Mouse (Mus musculus) forebrain, embryonic 13.5 days (tissue): ENCODE results near the gene Speg. TPM values are rescaled to one million over a fixed set of nuclear protein-coding genes. Genes with fewer than 3 reads are reported as not detected.
A peak's percentile ranks its signal among the peaks of the same experiment; 100 is the strongest.

ENCODE experiments used
- ATAC-seq: fragments of 200-750 bp; cut with Nextera tagmentation; 2 replicates; pipeline ENCODE4 v1.8.0; 2017
- H3K27ac ChIP-seq: fragments of 300-500 bp; sonication (generic); 2 replicates; pipeline ENCODE4 v1.5.1; 2015; ENCODE audit warnings: inconsistent platforms, mild to moderate bottlenecking, moderate library complexity
- H3K27me3 ChIP-seq: fragments of 300-500 bp; sonication (generic); 2 replicates; pipeline ENCODE4 v1.6.1; 2015; ENCODE audit warnings: mild to moderate bottlenecking, inconsistent platforms
- H3K36me3 ChIP-seq: fragments of 300-500 bp; sonication (generic); 2 replicates; pipeline ENCODE4 v1.6.1; 2015; ENCODE audit warnings: mild to moderate bottlenecking, inconsistent platforms; ENCODE audit not compliant: poor library complexity, severe bottlenecking
- H3K4me1 ChIP-seq: fragments of 300-500 bp; sonication (generic); 2 replicates; pipeline ENCODE4 v1.6.1; 2015; ENCODE audit warnings: inconsistent platforms
- H3K4me2 ChIP-seq: fragments of 300-500 bp; sonication (generic); 2 replicates; pipeline ENCODE4 v1.6.1; 2015; ENCODE audit warnings: inconsistent platforms, mild to moderate bottlenecking, moderate library complexity
- H3K4me3 ChIP-seq: fragments of 300-500 bp; sonication (generic); 2 replicates; pipeline ENCODE4 v1.5.1; 2015; ENCODE audit warnings: mild to moderate bottlenecking, inconsistent platforms
- H3K9ac ChIP-seq: fragments of 300-500 bp; sonication (generic); 2 replicates; pipeline ENCODE4 v1.6.1; 2015; ENCODE audit warnings: mild to moderate bottlenecking, inconsistent platforms
- H3K9me3 ChIP-seq: fragments of 300-500 bp; sonication (generic); replicated peaks from 2 replicates; pipeline ENCODE4 v1.6.1; 2016; ENCODE audit warnings: inconsistent platforms
- WGBS: fragments of 180-500 bp; shearing (Covaris S2); methylation state at CpG from one replicate; pipeline ENCODE4 v1.1.7; 2015; 5-methylcytosine and 5-hydroxymethylcytosine counted together
- polyA plus RNA-seq: library from polyadenylated mRNA; unstranded; fragments of >200 nt; fragmentation: Nextera tagmentation; extraction: Ambion mirVana; gene quantifications from 2 replicates; pipeline ENCODE4 v1.2.1, GENCODE M21; 2015

Speg gene
- polyA plus RNA-seq, 1 experiment from 2014 or later: 7.6 TPM

- peaks cover 53% of the 10 kb centered on the region for H3K4me1 ChIP-seq
- H3K9ac ChIP-seq: peak overlapping the region; percentile 30; the same call in 1 of the 2 replicates
- no peak overlapping the region for H3K27ac ChIP-seq
- H3K4me3 ChIP-seq: no peak overlapping the region
- H3K36me3 ChIP-seq: no peaks in the 10 kb centered on the region
- no peak for ATAC-seq
- H3K4me2 ChIP-seq: no peak overlapping the region; the same call in 1 of the 2 replicates
- H3K9me3 ChIP-seq: no peaks in the 10 kb centered on the region
- H3K27me3 ChIP-seq: peaks cover 75% of the 10 kb centered on the region
- WGBS: 73% methylated on average over 20 of the region's 20 CpGs
Measured at GRCm38 (mm10) chr1:75385142-75385730, 10.1 kb downstream of the Speg start.

GRCm38 (mm10) chr1:75386149-75386548 is 11.1 kb downstream of the Speg start:
- no peak for ATAC-seq

GRCm38 (mm10) chr1:75387469-75387928 is 12.4 kb downstream of the Speg start:
- H3K4me2 ChIP-seq: peak overlapping the region; percentile 58
- 14% methylated on average over 7 of the region's 7 CpGs for WGBS
- H3K9ac ChIP-seq: peak overlapping the region; percentile 50; the same call in 1 of the 2 replicates
- no peaks in the 10 kb centered on the region for H3K9me3 ChIP-seq
- no peak overlapping the region for H3K27ac ChIP-seq
- ATAC-seq: no peak
- peak overlapping the region; percentile 34; the same call in 1 of the 2 replicates for H3K4me3 ChIP-seq
- H3K27me3 ChIP-seq: peaks cover 81% of the 10 kb centered on the region
- H3K36me3 ChIP-seq: no peaks in the 10 kb centered on the region
- peaks cover 40% of the 10 kb centered on the region for H3K4me1 ChIP-seq

More at GRCm38 (mm10) chr1:75386149-75386548, 11.1 kb downstream of the Speg start:
- Histone ChIP-seq H3K4me3 (no peak overlapping the region), H3K9ac (peak overlapping the region; percentile 16; the same call in 1 of the 2 replicates), H3K27me3 (peaks cover 78% of the 10 kb centered on the region), H3K4me2 (0 out of 2 replicates have a peak overlapping the region, but pooled peaks have one; percentile 7), H3K9me3 (no peaks in the 10 kb centered on the region), H3K36me3 (no peaks in the 10 kb centered on the region), H3K4me1 (peaks cover 49% of the 10 kb centered on the region), H3K27ac (no peak overlapping the region)
- WGBS: 31% methylated on average over 4 of the region's 4 CpGs

GRCm38 (mm10) chr1:75387929-75388897 is 13.1 kb downstream of the Speg start:
- no peak overlapping the region for H3K27ac ChIP-seq
- WGBS: 2% methylated on average over 91 of the region's 94 CpGs
- H3K27me3 ChIP-seq: peaks cover 74% of the 10 kb centered on the region
- H3K4me3 ChIP-seq: peak overlapping the region; percentile 34
- no peak for ATAC-seq
- H3K4me1 ChIP-seq: peaks cover 40% of the 10 kb centered on the region
- H3K9me3 ChIP-seq: no peaks in the 10 kb centered on the region
- H3K9ac ChIP-seq: peak overlapping the region; percentile 50
- H3K36me3 ChIP-seq: no peaks in the 10 kb centered on the region
- H3K4me2 ChIP-seq: peak overlapping the region; percentile 58

- ATAC-seq: no peak
- WGBS: 20% methylated on average over 23 of the region's 23 CpGs
- peak overlapping the region; percentile 50; the same call in 1 of the 2 replicates for H3K9ac ChIP-seq
Measured at GRCm38 (mm10) chr1:75388898-75389515, 13.9 kb downstream of the Speg start.

GRCm38 (mm10) chr1:75393139-75393538 is 18.0 kb downstream of the Speg start:
- no peak overlapping the region for H3K4me3 ChIP-seq
- peaks cover 20% of the 10 kb centered on the region for H3K4me1 ChIP-seq
- 51% methylated on average over 9 of the region's 9 CpGs for WGBS
- no peaks in the 10 kb centered on the region for H3K36me3 ChIP-seq
- H3K27me3 ChIP-seq: peaks cover 31% of the 10 kb centered on the region
- H3K27ac ChIP-seq: peak overlapping the region; percentile 55; the same call in 1 of the 2 replicates
- no peak for ATAC-seq
- H3K9me3 ChIP-seq: no peaks in the 10 kb centered on the region
- H3K4me2 ChIP-seq: no peak overlapping the region
- H3K9ac ChIP-seq: no peak overlapping the region

More at GRCm38 (mm10) chr1:75388898-75389515, 13.9 kb downstream of the Speg start:
- H3K36me3 ChIP-seq: no peaks in the 10 kb centered on the region
- H3K4me2 ChIP-seq: peak overlapping the region; percentile 58
- peaks cover 70% of the 10 kb centered on the region for H3K27me3 ChIP-seq
- peak overlapping the region; percentile 34 for H3K4me3 ChIP-seq
- H3K9me3 ChIP-seq: no peaks in the 10 kb centered on the region
- H3K4me1 ChIP-seq: peaks cover 48% of the 10 kb centered on the region
- H3K27ac ChIP-seq: no peak overlapping the region

- no peaks in the 10 kb centered on the region for H3K36me3 ChIP-seq
- H3K27me3 ChIP-seq: peaks cover 24% of the 10 kb centered on the region
- peaks cover 20% of the 10 kb centered on the region for H3K4me1 ChIP-seq
- WGBS: 82% methylated on average over 3 of the region's 3 CpGs
- H3K4me2 ChIP-seq: no peak overlapping the region
- ATAC-seq: no peak
- H3K4me3 ChIP-seq: no peak overlapping the region
- no peaks in the 10 kb centered on the region for H3K9me3 ChIP-seq
- peak overlapping the region; percentile 55 for H3K27ac ChIP-seq
- 0 out of 2 replicates have a peak overlapping the region, but pooled peaks have one; percentile 36 for H3K9ac ChIP-seq
Measured at GRCm38 (mm10) chr1:75393846-75394245, 18.7 kb downstream of the Speg start.

- ATAC-seq: peak; percentile 67
- H3K4me2 ChIP-seq: no peak overlapping the region
- no peaks in the 10 kb centered on the region for H3K36me3 ChIP-seq
- H3K4me1 ChIP-seq: peaks cover 28% of the 10 kb centered on the region
- peak overlapping the region; percentile 59 for H3K27ac ChIP-seq
- H3K9me3 ChIP-seq: no peaks in the 10 kb centered on the region
- H3K27me3 ChIP-seq: no peaks in the 10 kb centered on the region
- 13% methylated on average over 9 of the region's 9 CpGs for WGBS
- no peak overlapping the region for H3K9ac ChIP-seq
- H3K4me3 ChIP-seq: no peak overlapping the region
Measured at GRCm38 (mm10) chr1:75398761-75399402, 23.8 kb downstream of the Speg start.

GRCm38 (mm10) chr1:75399755-75400492 is 24.8 kb downstream of the Speg start:
- H3K9ac ChIP-seq: peak overlapping the region; percentile 32
- H3K36me3 ChIP-seq: peaks cover 2% of the 10 kb centered on the region; the same call in 1 of the 2 replicates
- 5% methylated on average over 14 of the region's 15 CpGs for WGBS
- peak overlapping the region; percentile 46 for H3K4me2 ChIP-seq
- no peaks in the 10 kb centered on the region for H3K27me3 ChIP-seq
- peaks cover 26% of the 10 kb centered on the region for H3K4me1 ChIP-seq
- H3K9me3 ChIP-seq: no peaks in the 10 kb centered on the region
- peak; percentile 61 for ATAC-seq
- no peak overlapping the region for H3K4me3 ChIP-seq
- H3K27ac ChIP-seq: peak overlapping the region; percentile 59

GRCm38 (mm10) chr1:75400493-75401115 is 25.5 kb downstream of the Speg start:
- Histone ChIP-seq H3K36me3 (peaks cover 4% of the 10 kb centered on the region; the same call in 1 of the 2 replicates), H3K9ac (no peak overlapping the region), H3K4me3 (no peak overlapping the region), H3K27me3 (no peaks in the 10 kb centered on the region), H3K27ac (no peak overlapping the region), H3K4me1 (peaks cover 26% of the 10 kb centered on the region), H3K4me2 (peak overlapping the region; percentile 46), H3K9me3 (no peaks in the 10 kb centered on the region)
- ATAC-seq: no peak
- 46% methylated on average over 6 of the region's 6 CpGs for WGBS
